Mouse (Mus musculus) megakaryocyte, embryonic 14.5 days (primary cell): ENCODE measurements at regions not wholly inside any gene's neighbourhood (a gene's known extent, or its start where the extent isn't known, plus 50 kb on each side); places are given as distances from the start of the nearest gene placed in this dataset.

ENCODE experiments used
- FLI1 ChIP-seq: IDR thresholded peaks from 2 replicates; pipeline ENCODE4 v1.6.1; 2012; ENCODE audit warnings: low read length, inconsistent platforms, mixed read lengths
- GATA1 ChIP-seq: IDR thresholded peaks from 3 replicates; pipeline ENCODE4 v1.6.1; 2012; ENCODE audit warnings: mixed read lengths, low read length, inconsistent platforms, borderline replicate concordance

- TF ChIP-seq GATA1, result no peak
- no peak for TF ChIP-seq FLI1
Measured at GRCm38 (mm10) chr11:19767871-19768270, 156.3 kb upstream of the Spred2 start.
